Mouse (Mus musculus) C3H10T1/2 (cell line): ENCODE results near the gene Gm21518. TPM values are rescaled to one million over a fixed set of nuclear protein-coding genes. Genes with fewer than 3 reads are reported as not detected.

Source experiments
- polyA plus RNA-seq, 2 experiments: library from polyadenylated mRNA; unstranded; fragments of >200 nt; fragmentation: generic; extraction: Trizol; gene quantifications; one replicate each; pipeline ENCODE4 v1.2.1; 2012; ENCODE audit warnings: missing spikeins in 2 of 2

Gm21518 gene
- not detected for polyA plus RNA-seq

GRCm38 (mm10) chrY:62190566-62190965, at the start of gene Gm21518:
Gene Gm21518, plus strand, starts transcription at chrY:62190866.

